Mouse (Mus musculus): ENCODE results near the gene Nkpd1.

- TF ChIP-seq CTCF (IDR thresholded peaks at IDR 0.05; ENCODE audit: low read depth, low read length) = no peak
- no peak for TF ChIP-seq POLR2A (IDR thresholded peaks at IDR 0.05; ENCODE audit: borderline replicate concordance, low read depth, low read length)
Observed at GRCm38 (mm10) chr7:19501658-19502057, 16.0 kb upstream of the Nkpd1 start.
